Mouse (Mus musculus): ENCODE measurements around the gene Gpa33. TPM values are rescaled to one million over a fixed set of nuclear protein-coding genes. Genes with fewer than 3 reads are reported as not detected.

Gpa33 gene
- polyA plus RNA-seq, 1 experiment from 2014 or later: 13.4 TPM

DNA sequence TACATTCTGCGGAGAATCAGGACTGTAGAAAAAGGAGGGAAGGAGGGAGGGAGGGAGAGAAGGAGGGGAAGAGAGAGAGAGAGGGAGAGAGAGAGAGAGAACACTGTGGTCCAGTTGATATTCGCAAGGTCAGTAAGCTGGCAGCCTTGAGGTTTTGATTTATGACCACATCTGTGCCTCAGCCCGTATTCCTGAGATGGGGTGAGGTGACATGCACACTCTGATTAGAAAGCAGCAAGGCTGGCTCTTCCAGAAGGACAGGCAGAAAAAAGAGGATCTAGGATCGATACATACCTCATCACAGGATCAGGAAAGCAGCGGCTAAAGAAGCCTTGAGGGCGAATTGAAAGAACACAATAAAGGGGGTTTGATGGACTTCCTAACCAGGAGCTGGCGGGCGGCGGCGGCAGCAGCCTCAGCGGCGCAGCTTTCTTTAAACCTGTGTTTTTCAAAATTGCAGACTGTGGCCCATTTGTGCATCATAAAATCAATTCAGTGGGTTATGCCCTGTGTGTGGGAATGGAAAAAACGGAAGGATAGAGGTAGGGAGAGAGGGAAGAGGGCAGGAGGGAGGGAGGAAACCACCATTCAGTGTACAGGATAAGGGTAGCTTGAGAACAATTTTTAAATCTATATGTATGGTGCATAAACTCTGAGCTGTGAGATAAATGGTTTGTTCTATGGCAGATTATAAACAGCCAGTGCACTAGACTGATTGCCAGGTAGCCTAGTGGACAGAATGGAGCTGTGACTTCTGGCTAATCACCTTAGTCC, 12.0 kb upstream of the Gpa33 start:
- Histone ChIP-seq H3K4me2 (no peak overlapping the region), H3K27me3 (replicated peaks) (no peaks in the 10 kb centered on the region), H3K9ac (no peak overlapping the region), H3K27ac (no peak overlapping the region), H3K4me1 (no peaks in the 10 kb centered on the region), H3K9me3 (no peaks in the 10 kb centered on the region), H3K36me3 (no peaks in the 10 kb centered on the region), H3K4me3 (replicated peaks) (no peak overlapping the region)
- no peak for ATAC-seq (ENCODE audit: insufficient read depth, low FRiP score, low read depth)
- WGBS: 61% methylated on average over 13 of the region's 13 CpGs

DNA sequence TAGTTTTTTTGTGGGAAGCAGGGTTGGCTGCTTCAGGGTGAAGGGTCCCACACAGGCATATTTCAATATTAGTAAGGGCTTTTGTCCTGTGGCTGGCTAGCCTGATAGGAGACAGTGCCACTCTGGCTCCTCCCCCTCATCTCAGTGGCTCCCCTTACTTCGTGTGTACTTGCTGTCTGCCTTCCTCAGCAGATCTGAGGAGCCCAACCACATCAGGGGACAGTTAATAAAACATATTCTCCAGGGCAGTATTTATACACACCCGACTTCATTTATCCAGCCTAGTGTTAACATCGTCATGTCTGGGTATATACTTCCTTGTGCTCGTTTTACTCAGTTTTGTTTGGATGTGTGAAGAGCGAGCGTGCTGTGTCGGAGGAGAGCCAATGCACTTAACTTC, 7.9 kb upstream of the Gpa33 start:
- H3K4me1 ChIP-seq: peaks cover 5% of the 10 kb centered on the region
- H3K4me3 ChIP-seq (replicated peaks): no peak overlapping the region
- H3K9me3 ChIP-seq: no peaks in the 10 kb centered on the region
- no peak overlapping the region for H3K4me2 ChIP-seq
- H3K9ac ChIP-seq: no peak overlapping the region
- ATAC-seq (ENCODE audit: insufficient read depth, low FRiP score, low read depth): no peak
- no peaks in the 10 kb centered on the region for H3K27me3 ChIP-seq (replicated peaks)
- H3K36me3 ChIP-seq: no peaks in the 10 kb centered on the region
- WGBS: 52% methylated on average over 7 of the region's 7 CpGs
- no peak overlapping the region for H3K27ac ChIP-seq

DNA sequence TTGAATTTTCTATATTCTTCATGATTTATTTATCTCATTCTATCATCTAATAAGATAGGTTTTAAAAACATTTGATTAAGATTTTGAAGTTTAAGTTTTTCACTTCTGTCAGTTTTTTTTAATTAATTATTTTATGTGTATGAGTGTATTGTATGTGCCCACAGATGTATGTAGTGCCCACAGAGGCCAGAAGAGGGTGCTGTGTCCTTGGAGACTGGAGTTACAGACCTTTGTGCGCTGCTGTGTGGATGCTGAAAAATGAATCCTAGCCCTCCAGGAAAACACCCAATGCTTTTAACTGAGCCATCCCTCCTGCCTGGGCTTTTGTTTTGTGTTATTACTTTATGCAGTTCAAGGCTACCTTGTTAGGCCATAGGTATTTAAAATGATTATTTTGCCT, 7.0 kb upstream of the Gpa33 start:
- H3K9ac ChIP-seq: no peak overlapping the region
- no peak overlapping the region for H3K4me3 ChIP-seq (replicated peaks)
- H3K4me1 ChIP-seq: peaks cover 6% of the 10 kb centered on the region
- no peak for ATAC-seq (ENCODE audit: insufficient read depth, low FRiP score, low read depth)
- H3K27ac ChIP-seq: no peak overlapping the region
- H3K9me3 ChIP-seq: no peaks in the 10 kb centered on the region
- H3K27me3 ChIP-seq (replicated peaks): no peaks in the 10 kb centered on the region
- no peaks in the 10 kb centered on the region for H3K36me3 ChIP-seq
- no peak overlapping the region for H3K4me2 ChIP-seq
- WGBS: 88% methylated on average over 1 of the region's 1 CpGs

GRCm38 (mm10) chr1:166123751-166124150, 6.3 kb upstream of the Gpa33 start:
- no peak for ATAC-seq (ENCODE audit: insufficient read depth, low FRiP score, low read depth)

GRCm38 (mm10) chr1:166124932-166125593, 5.0 kb upstream of the Gpa33 start:
- Histone ChIP-seq H3K36me3 (no peaks in the 10 kb centered on the region), H3K27ac (no peak overlapping the region), H3K4me1 (peaks cover 6% of the 10 kb centered on the region), H3K9me3 (no peaks in the 10 kb centered on the region), H3K27me3 (replicated peaks) (no peaks in the 10 kb centered on the region), H3K4me2 (no peak overlapping the region), H3K9ac (no peak overlapping the region), H3K4me3 (replicated peaks) (no peak overlapping the region)
- 58% methylated on average over 8 of the region's 8 CpGs for WGBS
- ATAC-seq (ENCODE audit: insufficient read depth, low FRiP score, low read depth): no peak

More at GRCm38 (mm10) chr1:166123751-166124150, 6.3 kb upstream of the Gpa33 start:
- Histone ChIP-seq H3K27ac (no peak overlapping the region), H3K4me2 (no peak overlapping the region), H3K4me3 (replicated peaks) (no peak overlapping the region), H3K36me3 (no peaks in the 10 kb centered on the region), H3K27me3 (replicated peaks) (no peaks in the 10 kb centered on the region), H3K4me1 (peaks cover 6% of the 10 kb centered on the region), H3K9me3 (no peaks in the 10 kb centered on the region), H3K9ac (no peak overlapping the region)
- WGBS: 92% methylated on average over 8 of the region's 8 CpGs

- Histone ChIP-seq H3K9me3 (no peaks in the 10 kb centered on the region), H3K4me1 (peaks cover 6% of the 10 kb centered on the region), H3K4me2 (no peak overlapping the region), H3K4me3 (replicated peaks) (no peak overlapping the region), H3K9ac (no peak overlapping the region), H3K27ac (no peak overlapping the region), H3K36me3 (no peaks in the 10 kb centered on the region), H3K27me3 (replicated peaks) (no peaks in the 10 kb centered on the region)
- no peak for ATAC-seq (ENCODE audit: insufficient read depth, low FRiP score, low read depth)
- 93% methylated on average over 6 of the region's 6 CpGs for WGBS
These were observed 3.7 kb upstream of the Gpa33 start for GRCm38 (mm10) chr1:166126290-166126689.

GRCm38 (mm10) chr1:166126795-166127194, 3.2 kb upstream of the Gpa33 start:
- Histone ChIP-seq H3K9me3 (no peaks in the 10 kb centered on the region), H3K9ac (no peak overlapping the region), H3K36me3 (no peaks in the 10 kb centered on the region), H3K27me3 (replicated peaks) (no peaks in the 10 kb centered on the region), H3K4me2 (peak overlapping the region; percentile 19), H3K4me1 (peaks cover 6% of the 10 kb centered on the region), H3K4me3 (replicated peaks) (0 out of 2 replicates have a peak overlapping the region, but pooled peaks have one; percentile 0), H3K27ac (no peak overlapping the region)
- no peak for ATAC-seq (ENCODE audit: insufficient read depth, low FRiP score, low read depth)
- WGBS: 46% methylated on average over 9 of the region's 9 CpGs

DNA sequence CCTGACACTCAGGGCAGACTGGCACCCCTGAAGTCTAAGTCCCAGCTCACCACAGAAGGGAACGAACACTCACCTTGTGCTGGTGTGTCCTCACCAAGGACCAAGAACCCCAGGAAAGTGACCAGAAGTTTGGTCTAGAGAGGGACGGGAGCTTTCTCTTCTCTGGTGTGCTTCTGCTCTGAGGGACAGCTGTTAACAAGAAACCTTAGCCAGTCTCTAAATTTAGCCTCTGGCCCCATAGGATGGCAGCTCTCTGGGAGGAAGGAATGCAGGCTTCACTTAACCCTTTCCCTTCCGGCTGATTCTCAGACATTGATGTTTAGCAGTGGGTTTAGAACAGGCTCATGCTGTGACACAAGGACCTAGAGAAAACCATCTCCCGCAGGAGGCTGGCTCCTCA, 2.3 kb upstream of the Gpa33 start, which contains the start of gene Dusp27:
TSS of gene Dusp27 (minus strand) at position 204 of the 400 bp plus-strand sequence.
- 0 out of 2 replicates have a peak within 1 kb of the TSS, but pooled peaks have one; percentile 0 for H3K4me3 ChIP-seq (replicated peaks)
- H3K9me3 ChIP-seq: no peaks in the 10 kb centered on the region
- H3K36me3 ChIP-seq: no peaks in the 10 kb centered on the region
- 31% methylated on average over 4 of the region's 4 CpGs for WGBS
- 0 out of 2 replicates have a peak within 1 kb of the TSS, but pooled peaks have one; percentile 19 for H3K27ac ChIP-seq
- no peaks in the 10 kb centered on the region for H3K27me3 ChIP-seq (replicated peaks)
- ATAC-seq (ENCODE audit: insufficient read depth, low FRiP score, low read depth): no peak
- peak within 1 kb of the TSS; percentile 19 for H3K4me2 ChIP-seq
- peaks cover 11% of the 10 kb centered on the region for H3K4me1 ChIP-seq
- no peak within 1 kb of the TSS for H3K9ac ChIP-seq

DNA sequence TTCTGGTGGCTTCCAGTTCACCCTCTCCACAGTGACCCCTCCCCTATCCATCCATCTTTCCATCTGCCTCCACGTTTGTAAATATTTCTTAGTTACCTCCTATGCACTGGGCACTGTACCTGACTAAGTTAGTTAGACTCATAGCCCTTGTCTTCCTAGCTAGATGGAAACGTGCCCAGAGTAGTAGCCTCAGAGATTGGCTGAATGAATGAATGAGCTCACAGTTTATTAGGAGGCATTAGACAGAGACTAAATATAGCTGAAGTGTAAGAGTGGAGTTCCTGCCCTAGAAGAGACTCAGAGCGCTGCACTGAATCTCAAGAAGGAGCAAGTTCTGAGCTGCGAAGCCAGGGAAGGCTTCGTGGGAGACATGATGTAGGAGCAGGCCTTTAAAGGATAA, 1.5 kb upstream of the Gpa33 start:
- H3K9ac ChIP-seq: no peak overlapping the region
- no peak overlapping the region for H3K27ac ChIP-seq
- H3K4me3 ChIP-seq (replicated peaks): no peak overlapping the region
- 82% methylated on average over 5 of the region's 5 CpGs for WGBS
- H3K4me1 ChIP-seq: peaks cover 11% of the 10 kb centered on the region
- no peaks in the 10 kb centered on the region for H3K27me3 ChIP-seq (replicated peaks)
- H3K4me2 ChIP-seq: no peak overlapping the region
- no peaks in the 10 kb centered on the region for H3K9me3 ChIP-seq
- no peak for ATAC-seq (ENCODE audit: insufficient read depth, low FRiP score, low read depth)
- H3K36me3 ChIP-seq: no peaks in the 10 kb centered on the region

- 0 out of 2 replicates have a peak, but pooled peaks cover 4% of the 10 kb centered on the region for H3K4me1 ChIP-seq
- WGBS: 31% methylated on average over 4 of the region's 4 CpGs
- H3K9me3 ChIP-seq: no peaks in the 10 kb centered on the region
- no peak overlapping the region for H3K4me3 ChIP-seq (replicated peaks)
- H3K4me2 ChIP-seq: no peak overlapping the region
- no peak for ATAC-seq (ENCODE audit: insufficient read depth, low FRiP score, low read depth)
- H3K27ac ChIP-seq: no peak overlapping the region
- H3K27me3 ChIP-seq (replicated peaks): no peaks in the 10 kb centered on the region
- no peaks in the 10 kb centered on the region for H3K36me3 ChIP-seq
- H3K9ac ChIP-seq: no peak overlapping the region
These were observed 2.3 kb downstream of the Gpa33 start for GRCm38 (mm10) chr1:166132367-166132766.

GRCm38 (mm10) chr1:166135091-166135740, 5.2 kb downstream of the Gpa33 start:
- Histone ChIP-seq H3K4me2 (no peak overlapping the region), H3K9ac (no peak overlapping the region), H3K36me3 (no peaks in the 10 kb centered on the region), H3K4me1 (0 out of 2 replicates have a peak, but pooled peaks cover 4% of the 10 kb centered on the region), H3K27me3 (replicated peaks) (no peaks in the 10 kb centered on the region), H3K4me3 (replicated peaks) (no peak overlapping the region), H3K9me3 (no peaks in the 10 kb centered on the region), H3K27ac (no peak overlapping the region)
- 42% methylated on average over 5 of the region's 5 CpGs for WGBS
- no peak for ATAC-seq (ENCODE audit: insufficient read depth, low FRiP score, low read depth)
